Mouse (Mus musculus) MEL (cell line): Measurements from ENCODE around the gene Vgf. TPM values are rescaled to one million over a fixed set of nuclear protein-coding genes. Genes with fewer than 3 reads are reported as not detected.
A peak's percentile ranks its signal among the peaks of the same experiment; 100 is the strongest.

Experiments used
- DNase-seq: peaks from one replicate; pipeline ENCODE4 v3.0.0; 2011; ENCODE audit warnings: low read depth, low spot score
- H3K27ac ChIP-seq: 2 replicates; pipeline ENCODE4 v1.5.1; 2012; ENCODE audit warnings: low read depth, mild to moderate bottlenecking, control low read depth, low read length, moderate library complexity; ENCODE audit not compliant: control insufficient read depth
- H3K27me3 ChIP-seq, 2 experiments: fragments of 150-350 bp in 1 of 2; sonication (generic) in 1 of 2; 2 replicates each; pipeline ENCODE4 v1.6.1; 2012; ENCODE audit warnings: low read length in 2 of 2, mild to moderate bottlenecking in 2 of 2, improper control_type of control experiment in 1 of 2, moderate library complexity in 1 of 2; ENCODE audit not compliant: insufficient read depth in 2 of 2, control insufficient read depth in 1 of 2
- H3K36me3 ChIP-seq, 2 experiments: 2 replicates each; pipeline ENCODE4 v1.6.1; 2012 to 2014; ENCODE audit warnings: low read length in 2 of 2, improper control_type of control experiment in 1 of 2, inconsistent platforms in 1 of 2, mild to moderate bottlenecking in 1 of 2; ENCODE audit not compliant: insufficient read depth in 2 of 2, control insufficient read depth in 1 of 2
- H3K4me1 ChIP-seq, 2 experiments: fragments of 150-350 bp in 1 of 2; sonication (generic) in 1 of 2; 2 replicates each; pipeline ENCODE4 v1.6.1; 2012; ENCODE audit warnings: low read length in 2 of 2, improper control_type of control experiment in 1 of 2, mild to moderate bottlenecking in 1 of 2; ENCODE audit not compliant: insufficient read depth in 2 of 2, control insufficient read depth in 1 of 2
- H3K4me3 ChIP-seq, 2 experiments: fragments of 150-350 bp in 1 of 2; sonication (generic) in 1 of 2; 2 replicates each; pipeline ENCODE4 v1.5.1; 2012; ENCODE audit warnings: low read depth in 2 of 2, low read length in 2 of 2, mild to moderate bottlenecking in 2 of 2, moderate library complexity in 2 of 2, control low read depth in 1 of 2, improper control_type of control experiment in 1 of 2; ENCODE audit not compliant: control insufficient read depth in 1 of 2, insufficient read depth in 1 of 2
- H3K79me2 ChIP-seq: 2 replicates; pipeline ENCODE4 v1.6.1; 2012; ENCODE audit warnings: mild to moderate bottlenecking, low read length, moderate library complexity; ENCODE audit not compliant: control insufficient read depth, poor library complexity, insufficient read depth
- H3K9ac ChIP-seq: 2 replicates; pipeline ENCODE4 v1.6.1; 2012; ENCODE audit warnings: low read depth, mild to moderate bottlenecking, control low read depth, low read length, moderate library complexity; ENCODE audit not compliant: control insufficient read depth, poor library complexity, severe bottlenecking
- H3K9me3 ChIP-seq: fragments of 150-350 bp; sonication (generic); replicated peaks from 2 replicates; pipeline ENCODE4 v1.6.1; 2012; ENCODE audit warnings: mild to moderate bottlenecking, low read length, improper control_type of control experiment, moderate library complexity; ENCODE audit not compliant: insufficient read depth
- BHLHE40 ChIP-seq: IDR thresholded peaks from 2 replicates; pipeline ENCODE4 v1.6.1; 2012; ENCODE audit warnings: low read depth, mild to moderate bottlenecking, inconsistent platforms, low read length, improper control_type of control experiment, borderline replicate concordance
- ELF1 ChIP-seq: IDR thresholded peaks from 2 replicates; pipeline ENCODE4 v1.6.1; 2014; ENCODE audit warnings: low read depth, mild to moderate bottlenecking, inconsistent platforms, low read length, improper control_type of control experiment, moderate library complexity
- EP300 ChIP-seq, 2 experiments: IDR thresholded peaks; 2 replicates each; pipeline ENCODE4 v1.6.1; 2011; ENCODE audit warnings: improper control_type of control experiment in 2 of 2, low read length in 2 of 2, low read depth in 1 of 2, mild to moderate bottlenecking in 1 of 2
- ETS1 ChIP-seq: IDR thresholded peaks from 2 replicates; pipeline ENCODE4 v1.6.1; 2012; ENCODE audit warnings: low read depth, mild to moderate bottlenecking, inconsistent platforms, low read length, improper control_type of control experiment, moderate library complexity
- GABPA ChIP-seq: IDR thresholded peaks from 2 replicates; pipeline ENCODE4 v1.6.1; 2012; ENCODE audit warnings: low read depth, mild to moderate bottlenecking, inconsistent platforms, low read length, improper control_type of control experiment, moderate library complexity
- GATA1 ChIP-seq: IDR thresholded peaks from 2 replicates; pipeline ENCODE4 v1.6.1; 2011; ENCODE audit warnings: low read depth, low read length, improper control_type of control experiment
- HCFC1 ChIP-seq: IDR thresholded peaks from 2 replicates; pipeline ENCODE4 v1.6.1; 2012; ENCODE audit warnings: low read depth, mild to moderate bottlenecking, inconsistent platforms, low read length, improper control_type of control experiment, moderate library complexity
- MAFK ChIP-seq: IDR thresholded peaks from 2 replicates; pipeline ENCODE4 v1.6.1; 2011; ENCODE audit warnings: low read depth, mild to moderate bottlenecking, low read length, improper control_type of control experiment, borderline replicate concordance
- MAX ChIP-seq: IDR thresholded peaks from 2 replicates; pipeline ENCODE4 v1.6.1; 2011; ENCODE audit warnings: low read length, improper control_type of control experiment
- MAZ ChIP-seq: IDR thresholded peaks from 2 replicates; pipeline ENCODE4 v1.6.1; 2012; ENCODE audit warnings: low read depth, mild to moderate bottlenecking, inconsistent platforms, low read length, improper control_type of control experiment
- MXI1 ChIP-seq: IDR thresholded peaks from 2 replicates; pipeline ENCODE4 v1.6.1; 2011; ENCODE audit warnings: mild to moderate bottlenecking, low read depth, low read length, improper control_type of control experiment
- NELFE ChIP-seq: IDR thresholded peaks from 2 replicates; pipeline ENCODE4 v1.6.1; 2011; ENCODE audit warnings: low read depth, low read length, improper control_type of control experiment
- NRF1 ChIP-seq: IDR thresholded peaks from 2 replicates; pipeline ENCODE4 v1.6.1; 2014; ENCODE audit warnings: low read depth, mild to moderate bottlenecking, inconsistent platforms, low read length, improper control_type of control experiment, moderate library complexity; ENCODE audit not compliant: poor library complexity, insufficient read depth, severe bottlenecking
- POLR2A ChIP-seq, 2 experiments: IDR thresholded peaks; 2 replicates each; pipeline ENCODE4 v1.6.1; 2011 to 2012; ENCODE audit warnings: low read length in 2 of 2, mild to moderate bottlenecking in 2 of 2, control low read depth in 1 of 2, improper control_type of control experiment in 1 of 2, low read depth in 1 of 2, moderate library complexity in 1 of 2; ENCODE audit not compliant: control insufficient read depth in 1 of 2, insufficient read depth in 1 of 2, poor library complexity in 1 of 2
- SIN3A ChIP-seq: IDR thresholded peaks from 2 replicates; pipeline ENCODE4 v1.6.1; 2012; ENCODE audit warnings: low read length, improper control_type of control experiment, inconsistent platforms
- TAL1 ChIP-seq: IDR thresholded peaks from 2 replicates; pipeline ENCODE4 v1.6.1; 2012; ENCODE audit warnings: mild to moderate bottlenecking, inconsistent platforms, low read length, moderate library complexity, mixed read lengths
- TCF12 ChIP-seq: IDR thresholded peaks from 2 replicates; pipeline ENCODE4 v1.6.1; 2014; ENCODE audit warnings: low read depth, mild to moderate bottlenecking, inconsistent platforms, low read length, improper control_type of control experiment, moderate library complexity
- UBTF ChIP-seq: IDR thresholded peaks from 2 replicates; pipeline ENCODE4 v1.6.1; 2012; ENCODE audit warnings: low read depth, mild to moderate bottlenecking, inconsistent platforms, low read length, improper control_type of control experiment, moderate library complexity, borderline replicate concordance; ENCODE audit not compliant: insufficient read depth
- USF1 ChIP-seq: IDR thresholded peaks from 2 replicates; pipeline ENCODE4 v1.6.1; 2014; ENCODE audit warnings: low read depth, mild to moderate bottlenecking, inconsistent platforms, low read length, improper control_type of control experiment, moderate library complexity
- ZMIZ1 ChIP-seq: IDR thresholded peaks from 2 replicates; pipeline ENCODE4 v1.6.1; 2012; ENCODE audit warnings: low read depth, mild to moderate bottlenecking, inconsistent platforms, low read length, improper control_type of control experiment, moderate library complexity
- polyA plus RNA-seq, 2 experiments: library from polyadenylated mRNA; stranded (reverse) in 1 of 2; unstranded in 1 of 2; fragments of >175 nt in 1 of 2; fragments of >200 nt in 1 of 2; gene quantifications; 2 replicates each; pipeline versions ENCODE4 v1.2.1 to v1.2.4; 2012; ENCODE audit warnings: low replicate concordance in 2 of 2, low read depth in 1 of 2; ENCODE audit not compliant: insufficient read length in 2 of 2, insufficient read depth in 1 of 2, missing spikeins in 1 of 2
- total RNA-seq: library from RNA; depleted of rRNA; stranded (reverse); fragments of 300-350 nt; gene quantifications from 2 replicates; pipeline ENCODE4 v1.2.3, GENCODE M21; 2012

Vgf gene
- total and polyA plus RNA-seq, 3 experiments, result 0.42 to 1.4 TPM; not detected in 1

DNA sequence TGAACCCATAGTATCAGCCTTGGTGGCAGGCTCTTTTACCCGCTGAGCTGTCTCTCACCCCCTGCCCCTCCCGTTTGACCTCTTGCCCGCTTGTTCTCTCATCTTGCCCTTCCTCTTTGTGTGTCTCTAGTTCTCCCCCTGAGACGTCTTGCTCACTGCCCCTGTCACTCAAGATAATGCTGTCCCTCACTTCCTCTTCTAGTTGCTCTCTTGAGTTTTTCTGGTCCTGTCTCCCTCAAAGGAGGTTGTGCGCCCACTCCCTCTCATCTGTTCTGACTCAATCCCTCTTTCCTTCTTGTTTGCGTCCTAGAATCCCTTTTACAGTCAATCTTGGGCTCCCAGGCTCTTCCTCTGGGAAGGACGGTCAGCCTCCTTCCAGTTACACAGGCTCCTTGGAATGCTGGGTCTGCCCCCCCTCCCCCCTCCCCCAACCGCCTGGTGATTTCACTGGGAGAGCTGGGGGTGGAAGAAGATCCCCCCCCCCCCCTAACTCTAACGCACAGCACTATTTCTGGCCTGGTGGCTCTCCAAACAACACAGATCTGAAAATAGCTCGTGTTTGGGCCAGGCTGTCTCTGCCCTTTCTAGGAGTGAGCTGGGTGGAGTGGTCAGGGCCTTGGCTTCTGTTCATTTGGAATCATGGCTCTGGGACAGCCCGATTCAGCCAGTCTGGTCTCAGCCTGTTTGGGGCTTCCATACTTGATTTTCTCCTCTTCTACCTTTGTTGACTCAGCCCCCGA is 50.2 kb downstream of the Vgf start:
- no peaks in the 10 kb centered on the region for H3K27me3 ChIP-seq
- no peaks in the 10 kb centered on the region for H3K9me3 ChIP-seq
- H3K9ac ChIP-seq, result peak overlapping the region; percentile 58
- no peaks in the 10 kb centered on the region for H3K79me2 ChIP-seq
- TF ChIP-seq POLR2A (IDR thresholded peaks at IDR 0.05; ENCODE audit: control insufficient read depth in 1 of 2, insufficient read depth in 1 of 2, low read depth in 1 of 2, low read length in 2 of 2, poor library complexity in 1 of 2), result peak; percentile 1 to 42; a peak in 2 of 4 replicates
- TF ChIP-seq EP300 (IDR thresholded peaks at IDR 0.05; ENCODE audit: low read depth in 1 of 2, low read length in 2 of 2), result peak; percentile 40 to 58; a peak in 3 of 4 replicates
- no peak for TF ChIP-seq GABPA
- TF ChIP-seq ZMIZ1, result no peak
- TF ChIP-seq ELF1, result no peak
- 0 out of 2 replicates have a peak, but pooled peaks have one; percentile 22 for TF ChIP-seq SIN3A
- TF ChIP-seq BHLHE40, result no peak
- no peak for TF ChIP-seq MAX
- no peak for TF ChIP-seq TCF12
- peak; percentile 27; the same call in 1 of the 2 replicates for TF ChIP-seq TAL1
- TF ChIP-seq MAFK, result no peak
- peak; percentile 72 for TF ChIP-seq MAZ
- peak; percentile 27; the same call in 1 of the 2 replicates for TF ChIP-seq HCFC1
- peak; percentile 74 for TF ChIP-seq GATA1
- TF ChIP-seq NRF1, result no peak
- TF ChIP-seq USF1, result no peak
- no peak for TF ChIP-seq MXI1
- TF ChIP-seq ETS1, result peak; percentile 59; the same call in 1 of the 2 replicates
- TF ChIP-seq NELFE, result peak; percentile 22; the same call in 1 of the 2 replicates
- TF ChIP-seq UBTF, result no peak
- TF ChIP-seq, all 39 proteins: peak for 9
- H3K4me3 ChIP-seq, result peak overlapping the region in 1 of 2 experiments; percentile 21; a peak in 1 of 4 replicates
- peak; percentile 85 for DNase-seq
- peak overlapping the region; percentile 83 for H3K27ac ChIP-seq
- H3K4me1 ChIP-seq, result peaks cover 5 to 34% of the 10 kb centered on the region in 2 experiments; a peak in 3 of 4 replicates
- peaks cover 0 to 15% of the 10 kb centered on the region in 2 experiments; a peak in 2 of 4 replicates for H3K36me3 ChIP-seq
